9 mouse cellular contexts compared by ENCODE assay signal in genomic region chr14:34549004-34549671, GRCm38 (mm10). TPM values are rescaled to one million over a fixed set of nuclear protein-coding genes. Genes with fewer than 3 reads are reported as not detected.
A peak's percentile ranks its signal among the peaks of the same experiment; 100 is the strongest.
DNase-seq lines count a peak whose midpoint lies in the region; ATAC-seq and TF ChIP-seq lines count a peak whose summit lies in the region.
"Had no signal": no experiment of that assay in that cellular context is flagged by ENCODE, and none has a peak within 500 bp of the region (broad histone marks: within the 10 kb centered on the region; RNA-seq: fewer than 3 reads in every experiment).

No protein-coding gene starts in this region.

- H3K27ac ChIP-seq in heart, embryonic 12.5 days (ENCODE audit: poor library complexity, severe bottlenecking), result peak overlapping the region; percentile 89
- peak overlapping the region; percentile 76 for H3K27ac ChIP-seq in kidney, postnatal 0 days
- no peak overlapping the region for H3K27ac ChIP-seq in liver, embryonic 13.5 days

- peak; percentile 86 for TF ChIP-seq CTCF in brain, embryonic 14.5 days (IDR thresholded peaks at IDR 0.05; ENCODE audit: borderline replicate concordance, extremely low read depth, insufficient read depth, insufficient read length)
- peak; percentile 98 for TF ChIP-seq CTCF in kidney, postnatal 0 days (IDR thresholded peaks at IDR 0.05; ENCODE audit: low read depth)

- TF ChIP-seq POLR2A in brain, embryonic 14.5 days (IDR thresholded peaks at IDR 0.05; ENCODE audit: borderline replicate concordance, extremely low read depth, insufficient read depth, insufficient read length, poor library complexity, severe bottlenecking), result peak; percentile 6; the same call in 1 of the 2 replicates

- peak; percentile 91 for ATAC-seq in CD4-positive, CD25-positive, alpha-beta regulatory T cell, adult 4 months
- ATAC-seq in erythroblast, adult 5-6 weeks (replicated peaks; ENCODE audit: low FRiP score, poor library complexity, severe bottlenecking), result peak; percentile 78; the same call in 1 of the 2 replicates
- peak; percentile 81 for ATAC-seq in heart, embryonic 12.5 days (ENCODE audit: insufficient number of reproducible peaks, low FRiP score)
- peak; percentile 96 for ATAC-seq in kidney, postnatal 0 days (replicated peaks; ENCODE audit: low FRiP score, low read depth)
- ATAC-seq in liver, embryonic 13.5 days (ENCODE audit: low read depth), result peak; percentile 84

- H3K9me3 ChIP-seq in heart, embryonic 12.5 days (replicated peaks), result no peaks in the 10 kb centered on the region
- H3K9me3 ChIP-seq in kidney, postnatal 0 days (replicated peaks; ENCODE audit: low read length), result no peaks in the 10 kb centered on the region
- no peaks in the 10 kb centered on the region for H3K9me3 ChIP-seq in liver, embryonic 13.5 days (replicated peaks)

- peaks cover 49% of the 10 kb centered on the region for H3K36me3 ChIP-seq in heart, embryonic 12.5 days
- no peaks in the 10 kb centered on the region for H3K36me3 ChIP-seq in kidney, postnatal 0 days (ENCODE audit: insufficient read depth, low read length)
- no peaks in the 10 kb centered on the region for H3K36me3 ChIP-seq in liver, embryonic 13.5 days

- peak overlapping the region; percentile 80 for H3K9ac ChIP-seq in heart, embryonic 12.5 days
- peak overlapping the region; percentile 75 for H3K9ac ChIP-seq in kidney, postnatal 0 days (ENCODE audit: low read depth, low read length)
- peak overlapping the region; percentile 71 for H3K9ac ChIP-seq in liver, embryonic 13.5 days

- peak overlapping the region; percentile 84 for H3K4me2 ChIP-seq in heart, embryonic 12.5 days
- H3K4me2 ChIP-seq in kidney, postnatal 0 days (ENCODE audit: low read length), result peak overlapping the region; percentile 85
- H3K4me2 ChIP-seq in liver, embryonic 13.5 days, result peak overlapping the region; percentile 90

- 1% methylated on average over 55 of the region's 55 CpGs for WGBS in heart, embryonic 12.5 days
- under 1% methylated on average over 55 of the region's 55 CpGs for WGBS in kidney, postnatal 0 days
- WGBS in liver, embryonic 13.5 days (ENCODE audit: insufficient replicate concordance), result 1% methylated on average over 55 of the region's 55 CpGs

- peaks cover 84% of the 10 kb centered on the region for H3K4me1 ChIP-seq in heart, embryonic 12.5 days (replicated peaks)
- H3K4me1 ChIP-seq in kidney, postnatal 0 days (replicated peaks; ENCODE audit: insufficient read depth, low read length), result no peaks in the 10 kb centered on the region
- peaks cover 11% of the 10 kb centered on the region for H3K4me1 ChIP-seq in liver, embryonic 13.5 days (replicated peaks)

- no peaks in the 10 kb centered on the region for H3K27me3 ChIP-seq in heart, embryonic 12.5 days (replicated peaks)
- no peaks in the 10 kb centered on the region for H3K27me3 ChIP-seq in kidney, postnatal 0 days (ENCODE audit: insufficient read depth, low read length)
- H3K27me3 ChIP-seq in liver, embryonic 13.5 days, result peaks cover 61% of the 10 kb centered on the region

- H3K4me3 ChIP-seq in heart, embryonic 12.5 days, result peak overlapping the region; percentile 55
- peak overlapping the region; percentile 71 for H3K4me3 ChIP-seq in kidney, postnatal 0 days (replicated peaks; ENCODE audit: low read depth, low read length)
- H3K4me3 ChIP-seq in liver, embryonic 13.5 days (replicated peaks), result peak overlapping the region; percentile 67

- peak; percentile 95 for DNase-seq in brain, embryonic 14.5 days (ENCODE audit: low read depth)
- DNase-seq in kidney, postnatal 0 days (ENCODE audit: low spot score), result peak; percentile 96
- DNase-seq in liver, embryonic 13.5 days, result peak; percentile 55
- peak; percentile 93 for DNase-seq in neural tube, embryonic 10.5 days (ENCODE audit: extremely low spot score, low spot score)
- DNase-seq in telencephalon, adult 2 months (ENCODE audit: low read depth, low spot score), result peak; percentile 64

RNA-seq across cellular contexts. Expression of gene 9230112D13Rik, which starts 26.5 kb away (rescaled TPM):
- polyA plus RNA-seq in CD4-positive, CD25-positive, alpha-beta regulatory T cell, adult 4 months (2017; shearing (Covaris generic)), result not detected
- polyA plus RNA-seq in brain, embryonic 14.5 days (2012; rRNA removed), result not detected in 2 replicates
- total RNA-seq in erythroblast, adult 5-6 weeks (2015; ENCODE audit: low replicate concordance), result not detected in 2 replicates
- total RNA-seq in erythroblast, adult 5-6 weeks (2017; ENCODE audit: low replicate concordance), result not detected in 2 replicates
- polyA plus RNA-seq in heart, embryonic 12.5 days (2016; fragmentation: Nextera tagmentation; extraction: Ambion mirVana), result not detected in 2 replicates
- not detected in 2 replicates for polyA plus RNA-seq in kidney, postnatal 0 days (2015; fragmentation: Nextera tagmentation; extraction: Ambion mirVana)
- not detected in 2 replicates for polyA plus RNA-seq in liver, embryonic 13.5 days (2015; fragmentation: Nextera tagmentation; extraction: Ambion mirVana)

RNA-seq across cellular contexts. Expression of gene Ldb3, which starts 39.3 kb away (rescaled TPM):
- polyA plus RNA-seq in CD4-positive, CD25-positive, alpha-beta regulatory T cell, adult 4 months (2017; shearing (Covaris generic)), result not detected
- 0.83 and 0.92 TPM in 2 replicates for polyA plus RNA-seq in brain, embryonic 14.5 days (2012; rRNA removed)
- not detected in 2 replicates for total RNA-seq in erythroblast, adult 5-6 weeks (2015; ENCODE audit: low replicate concordance)
- not detected in 2 replicates for total RNA-seq in erythroblast, adult 5-6 weeks (2017; ENCODE audit: low replicate concordance)
- polyA plus RNA-seq in heart, embryonic 12.5 days (2016; fragmentation: Nextera tagmentation; extraction: Ambion mirVana), result 226 and 239 TPM in 2 replicates
- polyA plus RNA-seq in kidney, postnatal 0 days (2015; fragmentation: Nextera tagmentation; extraction: Ambion mirVana), result 0.50 and 0.51 TPM in 2 replicates
- polyA plus RNA-seq in liver, embryonic 13.5 days (2015; fragmentation: Nextera tagmentation; extraction: Ambion mirVana), result 0.54 and 0.59 TPM in 2 replicates

RNA-seq across cellular contexts. Expression of gene Bmpr1a, which starts 46.0 kb away (rescaled TPM):
- polyA plus RNA-seq in CD4-positive, CD25-positive, alpha-beta regulatory T cell, adult 4 months (2017; shearing (Covaris generic)), result under 1 TPM; 0.92 to 0.96 TPM
- polyA plus RNA-seq in brain, embryonic 14.5 days (2012; rRNA removed), result 21.1 and 23.9 TPM in 2 replicates
- 0.21 and 1.2 TPM in 2 replicates for total RNA-seq in erythroblast, adult 5-6 weeks (2015; ENCODE audit: low replicate concordance)
- 0.42 and 0.77 TPM in 2 replicates for total RNA-seq in erythroblast, adult 5-6 weeks (2017; ENCODE audit: low replicate concordance)
- polyA plus RNA-seq in heart, embryonic 12.5 days (2016; fragmentation: Nextera tagmentation; extraction: Ambion mirVana), result 53.9 and 58.0 TPM in 2 replicates
- polyA plus RNA-seq in kidney, postnatal 0 days (2015; fragmentation: Nextera tagmentation; extraction: Ambion mirVana), result 35.8 and 37.1 TPM in 2 replicates
- polyA plus RNA-seq in liver, embryonic 13.5 days (2015; fragmentation: Nextera tagmentation; extraction: Ambion mirVana), result 3.4 and 5.0 TPM in 2 replicates

RNA-seq across cellular contexts. Expression of gene Opn4, which starts 50.8 kb away (rescaled TPM):
- polyA plus RNA-seq in CD4-positive, CD25-positive, alpha-beta regulatory T cell, adult 4 months (2017; shearing (Covaris generic)), result not detected
- not detected in 2 replicates for polyA plus RNA-seq in brain, embryonic 14.5 days (2012; rRNA removed)
- not detected in 2 replicates for total RNA-seq in erythroblast, adult 5-6 weeks (2015; ENCODE audit: low replicate concordance)
- not detected in 2 replicates for total RNA-seq in erythroblast, adult 5-6 weeks (2017; ENCODE audit: low replicate concordance)
- polyA plus RNA-seq in heart, embryonic 12.5 days (2016; fragmentation: Nextera tagmentation; extraction: Ambion mirVana), result 4.3 and 4.9 TPM in 2 replicates
- polyA plus RNA-seq in kidney, postnatal 0 days (2015; fragmentation: Nextera tagmentation; extraction: Ambion mirVana), result 0.22 and 0.31 TPM in 2 replicates
- polyA plus RNA-seq in liver, embryonic 13.5 days (2015; fragmentation: Nextera tagmentation; extraction: Ambion mirVana), result not detected in 2 replicates
- polyA plus RNA-seq: gonadal fat pad, adult 2 months had no signal

Comparison
In these comparisons a context has a peak if more than half of its experiments do, and no peak if none do; other contexts are left out.
1. RNA of gene Ldb3, which starts 39.3 kb away (polyA plus RNA-seq): 226 to 239 TPM in heart, embryonic 12.5 days; 0.83 to 0.92 TPM in brain, embryonic 14.5 days, 0.54 to 0.59 TPM in liver, embryonic 13.5 days, 0.50 to 0.51 TPM in kidney, postnatal 0 days and not detected in CD4-positive, CD25-positive, alpha-beta regulatory T cell, adult 4 months; every median in the first group is over 100 times any median in the second.
2. Peak in every context shown above with its lines, with median percentiles within 50 percentile points of each other: ATAC-seq, DNase-seq, H3K4me2 ChIP-seq, H3K4me3 ChIP-seq and H3K9ac ChIP-seq.